Mouse (Mus musculus) forebrain, postnatal 0 days (tissue): Measurements from ENCODE around the gene Nfatc2. TPM values are rescaled to one million over a fixed set of nuclear protein-coding genes. Genes with fewer than 3 reads are reported as not detected.

Experiments
- ATAC-seq: fragments of 200-750 bp; cut with Nextera tagmentation; 2 replicates; pipeline ENCODE4 v1.8.0; 2017; ENCODE audit warnings: mild to moderate bottlenecking, moderate library complexity
- DNase-seq: peaks from one replicate; pipeline ENCODE4 v3.0.0-alpha.2; 2015
- H3K27ac ChIP-seq: fragments of 300-500 bp; sonication (generic); 2 replicates; pipeline ENCODE4 v1.5.1; 2014; ENCODE audit warnings: low read depth, mild to moderate bottlenecking, antibody characterized with exemption, low read length, moderate library complexity, mixed read lengths
- H3K27me3 ChIP-seq: fragments of 300-500 bp; sonication (generic); 2 replicates; pipeline ENCODE4 v1.6.1; 2014; ENCODE audit warnings: mild to moderate bottlenecking, low read length, mixed read lengths; ENCODE audit not compliant: insufficient read depth
- H3K36me3 ChIP-seq: fragments of 300-500 bp; sonication (generic); 2 replicates; pipeline ENCODE4 v1.6.1; 2014; ENCODE audit warnings: mild to moderate bottlenecking, moderate library complexity; ENCODE audit not compliant: insufficient read depth
- H3K4me1 ChIP-seq: fragments of 300-500 bp; sonication (generic); 2 replicates; pipeline ENCODE4 v1.6.1; 2014; ENCODE audit warnings: antibody characterized with exemption; ENCODE audit not compliant: insufficient read depth
- H3K4me2 ChIP-seq: fragments of 300-500 bp; sonication (generic); 2 replicates; pipeline ENCODE4 v1.6.1; 2014; ENCODE audit warnings: low read depth, mild to moderate bottlenecking, moderate library complexity
- H3K4me3 ChIP-seq: fragments of 300-500 bp; sonication (generic); 2 replicates; pipeline ENCODE4 v1.5.1; 2014; ENCODE audit warnings: low read depth, low read length, mixed read lengths
- H3K9ac ChIP-seq: fragments of 300-500 bp; sonication (generic); 2 replicates; pipeline ENCODE4 v1.6.1; 2014; ENCODE audit warnings: mild to moderate bottlenecking
- H3K9me3 ChIP-seq: fragments of 300-500 bp; sonication (generic); 2 replicates; pipeline ENCODE4 v1.6.1; 2016; ENCODE audit warnings: low read length
- CTCF ChIP-seq: sonication (generic); IDR thresholded peaks from 2 replicates; pipeline ENCODE4 v1.5.1; 2016; ENCODE audit warnings: antibody characterized with exemption, control low read depth, low read depth
- WGBS: fragments of 180-500 bp; shearing (Covaris S2); extraction: QIAGEN DNeasy Blood & Tissue Kit; methylation state at CpG from one replicate; pipeline ENCODE4 v1.1.7; 2014; 5-methylcytosine and 5-hydroxymethylcytosine counted together
- polyA plus RNA-seq: library from polyadenylated mRNA; unstranded; fragments of >200 nt; fragmentation: Nextera tagmentation; extraction: Ambion mirVana; gene quantifications from 2 replicates; pipeline ENCODE4 v1.2.1, GENCODE M21; 2015
- total RNA-seq: library from RNA; depleted of rRNA; stranded (reverse); fragments of >200 nt; gene quantifications from 2 replicates; pipeline ENCODE4 v1.2.3, GENCODE M21; 2014

The Nfatc2 gene
- total and polyA plus RNA-seq, 2 experiments from 2014 or later = 3.1 to 3.2 TPM

DNA sequence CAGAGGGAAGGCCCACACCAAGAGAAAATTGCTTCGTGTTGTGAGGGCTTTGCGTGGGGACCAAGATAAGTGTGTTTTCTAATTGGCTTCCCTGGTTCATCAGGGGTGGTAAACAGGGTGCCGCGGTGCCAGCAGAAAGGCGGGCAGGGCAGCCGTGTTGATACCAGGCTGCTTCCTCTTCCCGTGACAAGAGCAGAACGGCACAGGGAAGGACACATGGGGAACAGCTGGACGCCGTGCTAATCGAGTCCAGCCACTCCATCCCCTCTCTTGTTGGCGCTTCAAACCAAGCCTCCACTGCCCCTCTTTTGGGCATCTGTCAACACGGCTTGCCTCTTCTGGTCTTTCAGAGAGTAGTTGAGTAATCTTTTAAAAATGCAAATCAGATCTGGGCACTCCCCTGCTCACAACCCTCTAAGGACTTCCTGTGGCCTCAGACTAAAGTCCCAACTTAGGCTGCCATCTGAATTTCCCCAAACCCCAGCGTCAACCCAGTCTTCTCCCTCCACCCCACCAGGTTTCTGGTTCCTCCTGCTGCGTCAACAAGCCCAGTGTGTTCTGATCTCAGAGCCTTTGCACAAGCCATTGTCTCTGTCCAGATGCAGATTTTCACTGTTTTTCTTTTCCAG is 61.7 kb downstream of the Nfatc2 start:
- DNase-seq (no peak), ATAC-seq (no peak)
- Histone ChIP-seq H3K27ac (no peak overlapping the region), H3K9ac (no peak overlapping the region), H3K9me3 (no peaks in the 10 kb centered on the region), H3K4me3 (no peak overlapping the region), H3K4me1 (no peaks in the 10 kb centered on the region), H3K36me3 (no peaks in the 10 kb centered on the region), H3K4me2 (no peak overlapping the region), H3K27me3 (no peaks in the 10 kb centered on the region)
- 64% methylated on average over 15 of the region's 15 CpGs for WGBS
- TF ChIP-seq CTCF = no peak

GRCm38 (mm10) chr2:168539026-168539425 is 62.4 kb downstream of the Nfatc2 start:
- H3K27me3 ChIP-seq = no peaks in the 10 kb centered on the region
- DNase-seq = no peak
- no peaks in the 10 kb centered on the region for H3K9me3 ChIP-seq
- no peak for ATAC-seq
- H3K4me2 ChIP-seq = no peak overlapping the region
- no peak for TF ChIP-seq CTCF
- H3K36me3 ChIP-seq = no peaks in the 10 kb centered on the region
- no peak overlapping the region for H3K27ac ChIP-seq
- no peak overlapping the region for H3K4me3 ChIP-seq
- WGBS = 88% methylated on average over 6 of the region's 6 CpGs
- H3K4me1 ChIP-seq = no peaks in the 10 kb centered on the region
- no peak overlapping the region for H3K9ac ChIP-seq

DNA sequence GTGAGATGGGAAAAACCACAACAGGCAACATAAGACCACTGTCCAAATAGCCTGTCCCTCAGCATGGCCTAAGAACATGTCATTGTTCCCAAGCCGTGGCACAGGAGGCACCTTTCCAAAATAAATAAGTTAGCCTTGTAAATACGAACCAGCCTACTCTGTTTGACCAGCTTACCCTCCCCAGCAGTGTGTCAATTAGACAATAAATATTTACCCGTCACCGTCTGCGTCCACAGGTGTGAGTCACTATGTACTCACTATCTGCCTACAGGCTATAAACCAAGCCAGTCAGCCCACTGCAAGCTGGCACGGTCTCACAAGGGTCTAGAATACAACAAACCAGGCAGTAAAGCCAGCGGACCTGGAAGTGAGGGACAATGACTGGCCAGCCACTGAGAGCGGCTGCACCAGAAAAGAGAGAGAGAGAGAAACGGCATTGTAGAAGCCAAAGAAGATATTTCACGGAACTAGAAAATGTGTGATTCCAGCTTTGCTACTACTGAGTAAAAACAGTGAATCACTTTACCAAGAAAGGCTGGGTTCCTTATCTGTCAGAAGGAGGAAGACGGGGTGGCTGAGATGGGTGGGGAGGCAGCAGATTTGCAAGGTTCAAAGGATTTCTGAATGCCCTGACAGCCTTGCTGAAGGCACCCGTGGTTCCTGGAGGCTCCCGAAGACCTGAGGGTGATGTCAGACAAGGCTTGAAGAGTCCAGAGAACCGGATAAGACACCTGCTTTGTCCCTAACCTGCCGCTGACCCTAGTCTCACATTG is 69.2 kb downstream of the Nfatc2 start:
- WGBS = 63% methylated on average over 15 of the region's 15 CpGs
- Histone ChIP-seq H3K4me2 (no peak overlapping the region), H3K27ac (no peak overlapping the region), H3K4me3 (no peak overlapping the region), H3K36me3 (no peaks in the 10 kb centered on the region), H3K9me3 (no peaks in the 10 kb centered on the region), H3K9ac (no peak overlapping the region), H3K4me1 (no peaks in the 10 kb centered on the region), H3K27me3 (no peaks in the 10 kb centered on the region)
- ATAC-seq (no peak), DNase-seq (no peak)
- no peak for TF ChIP-seq CTCF

- H3K27me3 ChIP-seq = no peaks in the 10 kb centered on the region
- H3K4me3 ChIP-seq = no peak overlapping the region
- no peak overlapping the region for H3K4me2 ChIP-seq
- no peaks in the 10 kb centered on the region for H3K36me3 ChIP-seq
- H3K9ac ChIP-seq = no peak overlapping the region
- H3K27ac ChIP-seq = no peak overlapping the region
- ATAC-seq (no peak), DNase-seq (no peak)
- no peaks in the 10 kb centered on the region for H3K9me3 ChIP-seq
- H3K4me1 ChIP-seq = 0 out of 2 replicates have a peak, but pooled peaks cover 5% of the 10 kb centered on the region
- TF ChIP-seq CTCF = no peak
- 77% methylated on average over 8 of the region's 8 CpGs for WGBS
Measured at GRCm38 (mm10) chr2:168528551-168528950, 72.9 kb downstream of the Nfatc2 start.

- Histone ChIP-seq H3K9ac (no peak overlapping the region), H3K36me3 (no peaks in the 10 kb centered on the region), H3K4me3 (no peak overlapping the region), H3K4me1 (0 out of 2 replicates have a peak, but pooled peaks cover 5% of the 10 kb centered on the region), H3K4me2 (no peak overlapping the region), H3K27ac (no peak overlapping the region), H3K9me3 (no peaks in the 10 kb centered on the region), H3K27me3 (no peaks in the 10 kb centered on the region)
- ATAC-seq (no peak), DNase-seq (no peak)
- 83% methylated on average over 10 of the region's 10 CpGs for WGBS
- no peak for TF ChIP-seq CTCF
Measured at GRCm38 (mm10) chr2:168527430-168527792, 74.0 kb downstream of the Nfatc2 start.

GRCm38 (mm10) chr2:168526547-168527429 is 74.7 kb downstream of the Nfatc2 start:
- ATAC-seq = no peak
- DNase-seq = no peak
- H3K36me3 ChIP-seq = no peaks in the 10 kb centered on the region
- no peak overlapping the region for H3K9ac ChIP-seq
- WGBS = 81% methylated on average over 18 of the region's 18 CpGs
- H3K27ac ChIP-seq = no peak overlapping the region
- no peak for TF ChIP-seq CTCF
- H3K27me3 ChIP-seq = no peaks in the 10 kb centered on the region
- H3K4me3 ChIP-seq = no peak overlapping the region
- no peaks in the 10 kb centered on the region for H3K9me3 ChIP-seq
- 0 out of 2 replicates have a peak, but pooled peaks cover 5% of the 10 kb centered on the region for H3K4me1 ChIP-seq
- H3K4me2 ChIP-seq = no peak overlapping the region
